Comparison of ENCODE assay signal across 8 mouse cellular contexts in genomic region chr7:134669474-134670311, GRCm38 (mm10). TPM values are rescaled to one million over a fixed set of nuclear protein-coding genes. Genes with fewer than 3 reads are reported as not detected.
DNase-seq lines count a peak whose midpoint lies in the region; ATAC-seq and TF ChIP-seq lines count a peak whose summit lies in the region.

No protein-coding gene starts in this region.

- H3K4me1 ChIP-seq in heart, embryonic 13.5 days = peaks cover 41% of the 10 kb centered on the region
- H3K4me1 ChIP-seq in embryonic facial prominence, embryonic 12.5 days = peaks cover 30% of the 10 kb centered on the region
- H3K4me1 ChIP-seq in intestine, postnatal 0 days (replicated peaks; ENCODE audit: control insufficient read depth, insufficient read depth, low read length) = peaks cover 9% of the 10 kb centered on the region; the same call in 1 of the 2 replicates
- peaks cover 7% of the 10 kb centered on the region for H3K4me1 ChIP-seq in midbrain, embryonic 16.5 days (ENCODE audit: control insufficient read depth, insufficient read depth, low read length)

- intact Hi-C loops in heart, postnatal 36 days (cut with DNase I) = loop anchor here (5.0 kb wide), 2 partner anchors 63 to 103 kb away; no protein-coding TSS in a partner anchor

- H3K36me3 ChIP-seq in heart, embryonic 13.5 days = no peaks in the 10 kb centered on the region
- no peaks in the 10 kb centered on the region for H3K36me3 ChIP-seq in embryonic facial prominence, embryonic 12.5 days
- no peaks in the 10 kb centered on the region for H3K36me3 ChIP-seq in intestine, postnatal 0 days (ENCODE audit: control insufficient read depth, insufficient read depth)
- H3K36me3 ChIP-seq in midbrain, embryonic 16.5 days (ENCODE audit: control insufficient read depth, insufficient read depth, low read length) = no peaks in the 10 kb centered on the region

- peak overlapping the region; percentile 89 for H3K4me3 ChIP-seq in heart, embryonic 13.5 days
- peak overlapping the region; percentile 81 for H3K4me3 ChIP-seq in embryonic facial prominence, embryonic 12.5 days
- peak overlapping the region; percentile 94 for H3K4me3 ChIP-seq in intestine, postnatal 0 days (ENCODE audit: low read depth, low read length)
- peak overlapping the region; percentile 65 for H3K4me3 ChIP-seq in midbrain, embryonic 16.5 days (ENCODE audit: low read depth, low read length)

- DNase-seq in heart, postnatal 36 days = no peak
- no peak for DNase-seq in right cerebral cortex, postnatal 36 days (ENCODE audit: low spot score in 2 of 2)
- DNase-seq in B cell, adult 2 months = no peak

- no peak for ATAC-seq in heart, embryonic 13.5 days (ENCODE audit: extremely low read depth, insufficient number of reproducible peaks, low FRiP score, low TSS enrichment)
- no peak for ATAC-seq in embryonic facial prominence, embryonic 12.5 days (ENCODE audit: insufficient number of reproducible peaks, insufficient read depth, low FRiP score, low TSS enrichment)
- ATAC-seq in intestine, postnatal 0 days = no peak
- no peak for ATAC-seq in midbrain, embryonic 16.5 days
- ATAC-seq in megakaryocyte-erythroid progenitor cell, adult 5-6 weeks (replicated peaks; ENCODE audit: low FRiP score, low TSS enrichment, poor library complexity, severe bottlenecking) = no peak

- peak overlapping the region; percentile 96 for H3K9ac ChIP-seq in heart, embryonic 13.5 days
- peak overlapping the region; percentile 86 for H3K9ac ChIP-seq in embryonic facial prominence, embryonic 12.5 days
- no peak overlapping the region for H3K9ac ChIP-seq in intestine, postnatal 0 days (ENCODE audit: low read depth, low read length)
- no peak overlapping the region for H3K9ac ChIP-seq in midbrain, embryonic 16.5 days (ENCODE audit: low read depth, low read length)

- peak overlapping the region; percentile 89 for H3K27ac ChIP-seq in heart, embryonic 13.5 days (replicated peaks)
- H3K27ac ChIP-seq in embryonic facial prominence, embryonic 12.5 days = peak overlapping the region; percentile 95
- H3K27ac ChIP-seq in intestine, postnatal 0 days (ENCODE audit: low read depth, low read length) = no peak overlapping the region
- no peak overlapping the region for H3K27ac ChIP-seq in midbrain, embryonic 16.5 days (ENCODE audit: low read length)

- TF ChIP-seq CTCF in intestine, postnatal 0 days (IDR thresholded peaks at IDR 0.05; ENCODE audit: low read depth) = no peak

- H3K4me2 ChIP-seq in heart, embryonic 13.5 days = peak overlapping the region; percentile 79
- peak overlapping the region; percentile 72 for H3K4me2 ChIP-seq in embryonic facial prominence, embryonic 12.5 days (replicated peaks)
- H3K4me2 ChIP-seq in intestine, postnatal 0 days (replicated peaks; ENCODE audit: low read depth) = peak overlapping the region; percentile 87
- H3K4me2 ChIP-seq in midbrain, embryonic 16.5 days (ENCODE audit: low read length) = peak overlapping the region; percentile 100

- H3K27me3 ChIP-seq in heart, embryonic 13.5 days (replicated peaks) = no peaks in the 10 kb centered on the region
- H3K27me3 ChIP-seq in embryonic facial prominence, embryonic 12.5 days = no peaks in the 10 kb centered on the region
- no peaks in the 10 kb centered on the region for H3K27me3 ChIP-seq in intestine, postnatal 0 days (replicated peaks; ENCODE audit: control insufficient read depth, insufficient read depth, low read length)
- peaks cover 16% of the 10 kb centered on the region for H3K27me3 ChIP-seq in midbrain, embryonic 16.5 days (ENCODE audit: control insufficient read depth, insufficient read depth, low read depth, low read length)

- H3K9me3 ChIP-seq in heart, embryonic 13.5 days = no peaks in the 10 kb centered on the region
- H3K9me3 ChIP-seq in embryonic facial prominence, embryonic 12.5 days = no peaks in the 10 kb centered on the region
- H3K9me3 ChIP-seq in intestine, postnatal 0 days (ENCODE audit: control insufficient read depth) = no peaks in the 10 kb centered on the region
- no peaks in the 10 kb centered on the region for H3K9me3 ChIP-seq in midbrain, embryonic 16.5 days (replicated peaks; ENCODE audit: control insufficient read depth, low read length, poor library complexity, severe bottlenecking)

- WGBS in heart, embryonic 13.5 days = 81% methylated on average over 14 of the region's 14 CpGs
- 91% methylated on average over 14 of the region's 14 CpGs for WGBS in embryonic facial prominence, embryonic 12.5 days
- 83% methylated on average over 14 of the region's 14 CpGs for WGBS in intestine, postnatal 0 days
- 93% methylated on average over 14 of the region's 14 CpGs for WGBS in midbrain, embryonic 16.5 days

RNA-seq across cellular contexts. Expression of gene Dock1, which starts 0.8 kb away (rescaled TPM):
- polyA plus RNA-seq in heart, embryonic 13.5 days (2015; fragmentation: Nextera tagmentation; extraction: Ambion mirVana) = 19.1 and 19.8 TPM in 2 replicates
- 10 to 100 TPM; 26.3 to 28.8 TPM for total RNA-seq in heart, postnatal 36 days (2021)
- polyA plus RNA-seq in embryonic facial prominence, embryonic 12.5 days (2016; fragmentation: Nextera tagmentation; extraction: Ambion mirVana) = 50.5 and 53.1 TPM in 2 replicates
- 8.7 and 9.7 TPM in 2 replicates for polyA plus RNA-seq in intestine, postnatal 0 days (2015; fragmentation: Nextera tagmentation; extraction: Ambion mirVana)
- 5.5 and 6.9 TPM in 2 replicates for polyA plus RNA-seq in midbrain, embryonic 16.5 days (2015; fragmentation: Nextera tagmentation; extraction: Ambion mirVana)
- 0.40 TPM in 1 of 2 replicates, not detected in the other for total RNA-seq in megakaryocyte-erythroid progenitor cell, adult 5-6 weeks (2014; fragmentation: Nextera tagmentation)
- 0.56 and 2.9 TPM in 2 replicates for total RNA-seq in megakaryocyte-erythroid progenitor cell, adult 5-6 weeks (2017)

Comparison
In these comparisons a context has a peak if more than half of its experiments do, and no peak if none do; other contexts are left out.
1. H3K27ac ChIP-seq: peak in heart, embryonic 13.5 days (single experiment) and embryonic facial prominence, embryonic 12.5 days (single experiment); none in intestine, postnatal 0 days (single experiment) and midbrain, embryonic 16.5 days (single experiment).
2. H3K9ac ChIP-seq: peak in heart, embryonic 13.5 days (single experiment) and embryonic facial prominence, embryonic 12.5 days (single experiment); none in intestine, postnatal 0 days (single experiment) and midbrain, embryonic 16.5 days (single experiment).
3. Peak in every context shown above with its lines, with median percentiles within 50 percentile points of each other: H3K4me2 ChIP-seq and H3K4me3 ChIP-seq.